Mouse (Mus musculus): ENCODE measurements around the gene Lrrtm4. TPM values are rescaled to one million over a fixed set of nuclear protein-coding genes. Genes with fewer than 3 reads are reported as not detected.

The Lrrtm4 gene
- polyA plus RNA-seq, 1 experiment from 2014 or later, result 3.7 TPM

GRCm38 (mm10) chr6:80182353-80182752 lies 163.7 kb downstream of the Lrrtm4 start:
- no peak for ATAC-seq (ENCODE audit: insufficient number of reproducible peaks, low FRiP score, low TSS enrichment, low read depth)
- no peaks in the 10 kb centered on the region for H3K4me1 ChIP-seq
- H3K27me3 ChIP-seq, result no peaks in the 10 kb centered on the region
- H3K27ac ChIP-seq (replicated peaks), result no peak overlapping the region
- no peak overlapping the region for H3K4me2 ChIP-seq (replicated peaks)
- H3K4me3 ChIP-seq (replicated peaks), result no peak overlapping the region
- H3K9ac ChIP-seq, result no peak overlapping the region
- WGBS, result 94% methylated on average over 2 of the region's 2 CpGs
- H3K9me3 ChIP-seq (replicated peaks), result no peaks in the 10 kb centered on the region
- H3K36me3 ChIP-seq, result no peaks in the 10 kb centered on the region

- Histone ChIP-seq H3K4me1 (no peaks in the 10 kb centered on the region), H3K9me3 (replicated peaks) (no peaks in the 10 kb centered on the region), H3K4me3 (replicated peaks) (no peak overlapping the region), H3K36me3 (no peaks in the 10 kb centered on the region), H3K9ac (no peak overlapping the region), H3K27ac (replicated peaks) (no peak overlapping the region), H3K4me2 (replicated peaks) (no peak overlapping the region), H3K27me3 (no peaks in the 10 kb centered on the region)
- ATAC-seq (ENCODE audit: insufficient number of reproducible peaks, low FRiP score, low TSS enrichment, low read depth), result no peak
- WGBS, result 55% methylated on average over 6 of the region's 6 CpGs
These were observed 166.9 kb downstream of the Lrrtm4 start for GRCm38 (mm10) chr6:80185489-80186113.

GRCm38 (mm10) chr6:80186791-80187190 lies 168.1 kb downstream of the Lrrtm4 start:
- Histone ChIP-seq H3K4me1 (no peaks in the 10 kb centered on the region), H3K9me3 (replicated peaks) (no peaks in the 10 kb centered on the region), H3K36me3 (no peaks in the 10 kb centered on the region), H3K27ac (replicated peaks) (no peak overlapping the region), H3K27me3 (no peaks in the 10 kb centered on the region), H3K4me2 (replicated peaks) (no peak overlapping the region), H3K9ac (no peak overlapping the region), H3K4me3 (replicated peaks) (no peak overlapping the region)
- ATAC-seq (ENCODE audit: insufficient number of reproducible peaks, low FRiP score, low TSS enrichment, low read depth), result no peak
- WGBS, result 47% methylated on average over 1 of the region's 1 CpGs

- H3K4me3 ChIP-seq (replicated peaks), result no peak overlapping the region
- no peak overlapping the region for H3K27ac ChIP-seq (replicated peaks)
- WGBS, result 45% methylated on average over 2 of the region's 2 CpGs
- no peak for ATAC-seq (ENCODE audit: insufficient number of reproducible peaks, low FRiP score, low TSS enrichment, low read depth)
- H3K9me3 ChIP-seq (replicated peaks), result no peaks in the 10 kb centered on the region
- H3K4me1 ChIP-seq, result no peaks in the 10 kb centered on the region
- H3K36me3 ChIP-seq, result no peaks in the 10 kb centered on the region
- no peak overlapping the region for H3K4me2 ChIP-seq (replicated peaks)
- H3K9ac ChIP-seq, result no peak overlapping the region
- H3K27me3 ChIP-seq, result no peaks in the 10 kb centered on the region
These were observed 190.8 kb downstream of the Lrrtm4 start for GRCm38 (mm10) chr6:80209476-80209875.

GRCm38 (mm10) chr6:80210281-80210680 lies 191.6 kb downstream of the Lrrtm4 start:
- H3K36me3 ChIP-seq, result no peaks in the 10 kb centered on the region
- H3K4me2 ChIP-seq (replicated peaks), result no peak overlapping the region
- H3K27ac ChIP-seq (replicated peaks), result no peak overlapping the region
- no peak overlapping the region for H3K4me3 ChIP-seq (replicated peaks)
- no peak overlapping the region for H3K9ac ChIP-seq
- H3K27me3 ChIP-seq, result no peaks in the 10 kb centered on the region
- H3K9me3 ChIP-seq (replicated peaks), result no peaks in the 10 kb centered on the region
- 86% methylated on average over 5 of the region's 5 CpGs for WGBS
- no peak for ATAC-seq (ENCODE audit: insufficient number of reproducible peaks, low FRiP score, low TSS enrichment, low read depth)
- no peaks in the 10 kb centered on the region for H3K4me1 ChIP-seq

GRCm38 (mm10) chr6:80261595-80261994 lies 242.9 kb downstream of the Lrrtm4 start:
- no peaks in the 10 kb centered on the region for H3K27me3 ChIP-seq
- no peak for ATAC-seq (ENCODE audit: insufficient number of reproducible peaks, low FRiP score, low TSS enrichment, low read depth)

GRCm38 (mm10) chr6:80263972-80264371 lies 245.3 kb downstream of the Lrrtm4 start:
- no peaks in the 10 kb centered on the region for H3K4me1 ChIP-seq
- H3K9me3 ChIP-seq (replicated peaks), result no peaks in the 10 kb centered on the region
- no peak overlapping the region for H3K4me3 ChIP-seq (replicated peaks)
- no peak overlapping the region for H3K9ac ChIP-seq
- no peaks in the 10 kb centered on the region for H3K36me3 ChIP-seq
- H3K4me2 ChIP-seq (replicated peaks), result no peak overlapping the region
- no peak for ATAC-seq (ENCODE audit: insufficient number of reproducible peaks, low FRiP score, low TSS enrichment, low read depth)
- H3K27me3 ChIP-seq, result no peaks in the 10 kb centered on the region
- H3K27ac ChIP-seq (replicated peaks), result no peak overlapping the region
- 33% methylated on average over 4 of the region's 4 CpGs for WGBS

More at GRCm38 (mm10) chr6:80261595-80261994, 242.9 kb downstream of the Lrrtm4 start:
- Histone ChIP-seq H3K27ac (replicated peaks) (no peak overlapping the region), H3K36me3 (no peaks in the 10 kb centered on the region), H3K9ac (no peak overlapping the region), H3K9me3 (replicated peaks) (no peaks in the 10 kb centered on the region), H3K4me1 (no peaks in the 10 kb centered on the region), H3K4me2 (replicated peaks) (no peak overlapping the region), H3K4me3 (replicated peaks) (no peak overlapping the region)
- 89% methylated on average over 1 of the region's 1 CpGs for WGBS

GRCm38 (mm10) chr6:80264584-80264983 lies 245.9 kb downstream of the Lrrtm4 start:
- no peak for ATAC-seq (ENCODE audit: insufficient number of reproducible peaks, low FRiP score, low TSS enrichment, low read depth)
- Histone ChIP-seq H3K4me3 (replicated peaks) (no peak overlapping the region), H3K9me3 (replicated peaks) (no peaks in the 10 kb centered on the region), H3K27me3 (no peaks in the 10 kb centered on the region), H3K4me2 (replicated peaks) (no peak overlapping the region), H3K9ac (no peak overlapping the region), H3K4me1 (no peaks in the 10 kb centered on the region), H3K36me3 (no peaks in the 10 kb centered on the region), H3K27ac (replicated peaks) (no peak overlapping the region)

GRCm38 (mm10) chr6:80265746-80266145 lies 247.1 kb downstream of the Lrrtm4 start:
- no peak overlapping the region for H3K4me3 ChIP-seq (replicated peaks)
- H3K4me2 ChIP-seq (replicated peaks), result no peak overlapping the region
- H3K27ac ChIP-seq (replicated peaks), result no peak overlapping the region
- no peaks in the 10 kb centered on the region for H3K27me3 ChIP-seq
- H3K36me3 ChIP-seq, result no peaks in the 10 kb centered on the region
- H3K4me1 ChIP-seq, result no peaks in the 10 kb centered on the region
- 39% methylated on average over 3 of the region's 3 CpGs for WGBS
- H3K9ac ChIP-seq, result no peak overlapping the region
- ATAC-seq (ENCODE audit: insufficient number of reproducible peaks, low FRiP score, low TSS enrichment, low read depth), result no peak
- H3K9me3 ChIP-seq (replicated peaks), result no peaks in the 10 kb centered on the region

GRCm38 (mm10) chr6:80286968-80287367 lies 268.3 kb downstream of the Lrrtm4 start:
- no peaks in the 10 kb centered on the region for H3K36me3 ChIP-seq
- no peaks in the 10 kb centered on the region for H3K9me3 ChIP-seq (replicated peaks)
- no peak overlapping the region for H3K9ac ChIP-seq
- no peak overlapping the region for H3K27ac ChIP-seq (replicated peaks)
- 95% methylated on average over 1 of the region's 1 CpGs for WGBS
- no peak overlapping the region for H3K4me3 ChIP-seq (replicated peaks)
- ATAC-seq (ENCODE audit: insufficient number of reproducible peaks, low FRiP score, low TSS enrichment, low read depth), result no peak
- H3K4me1 ChIP-seq, result no peaks in the 10 kb centered on the region
- H3K27me3 ChIP-seq, result no peaks in the 10 kb centered on the region
- no peak overlapping the region for H3K4me2 ChIP-seq (replicated peaks)

GRCm38 (mm10) chr6:80301871-80302270 lies 283.2 kb downstream of the Lrrtm4 start:
- H3K27me3 ChIP-seq, result no peaks in the 10 kb centered on the region
- no peak overlapping the region for H3K4me3 ChIP-seq (replicated peaks)
- ATAC-seq (ENCODE audit: insufficient number of reproducible peaks, low FRiP score, low TSS enrichment, low read depth), result no peak
- H3K4me1 ChIP-seq, result no peaks in the 10 kb centered on the region
- H3K9ac ChIP-seq, result no peak overlapping the region
- no peak overlapping the region for H3K4me2 ChIP-seq (replicated peaks)
- no peaks in the 10 kb centered on the region for H3K36me3 ChIP-seq
- H3K27ac ChIP-seq (replicated peaks), result no peak overlapping the region
- no peaks in the 10 kb centered on the region for H3K9me3 ChIP-seq (replicated peaks)

GRCm38 (mm10) chr6:80303568-80303967 lies 284.9 kb downstream of the Lrrtm4 start:
- WGBS, result 88% methylated on average over 1 of the region's 1 CpGs
- Histone ChIP-seq H3K4me1 (no peaks in the 10 kb centered on the region), H3K9me3 (replicated peaks) (no peaks in the 10 kb centered on the region), H3K4me2 (replicated peaks) (no peak overlapping the region), H3K27ac (replicated peaks) (no peak overlapping the region), H3K27me3 (no peaks in the 10 kb centered on the region), H3K4me3 (replicated peaks) (no peak overlapping the region), H3K36me3 (no peaks in the 10 kb centered on the region), H3K9ac (no peak overlapping the region)
- no peak for ATAC-seq (ENCODE audit: insufficient number of reproducible peaks, low FRiP score, low TSS enrichment, low read depth)

Measured in embryonic facial prominence, embryonic 15.5 days (tissue).